Mouse (Mus musculus): Measurements from ENCODE around the gene Tfap4. TPM values are rescaled to one million over a fixed set of nuclear protein-coding genes. Genes with fewer than 3 reads are reported as not detected.

The Tfap4 gene
- polyA plus RNA-seq, 1 experiment = 12.0 TPM

DNA sequence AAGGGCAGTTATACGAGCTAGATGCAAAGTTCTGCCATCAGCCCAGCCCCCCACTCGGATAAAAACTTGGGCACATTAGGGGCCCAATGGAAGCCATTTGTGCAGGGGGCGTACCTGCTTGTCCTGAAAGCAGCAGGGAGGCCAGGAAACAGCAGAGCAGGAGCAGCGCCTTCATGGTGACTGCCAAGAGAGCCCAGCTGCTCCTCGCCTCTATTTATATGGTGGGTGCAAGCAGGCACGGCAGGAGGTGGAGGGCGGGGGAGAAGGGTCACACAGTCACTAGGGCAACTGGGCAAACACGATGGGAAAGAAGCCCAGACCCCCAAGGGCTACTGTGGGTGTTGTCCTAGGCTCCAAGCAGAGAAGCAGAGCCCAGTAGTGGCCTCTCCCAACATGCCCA, 36.8 kb downstream of the Tfap4 start:
- no peak for DNase-seq
- WGBS = 93% methylated on average over 8 of the region's 8 CpGs
- H3K36me3 ChIP-seq (ENCODE audit: control insufficient read depth, insufficient read depth, low read length) = no peaks in the 10 kb centered on the region
- TF ChIP-seq POLR2A (IDR thresholded peaks at IDR 0.05; ENCODE audit: control insufficient read depth, extremely low read depth, insufficient read depth, low read length, poor library complexity) = no peak
- no peak for TF ChIP-seq CTCF (IDR thresholded peaks at IDR 0.05; ENCODE audit: borderline replicate concordance, control insufficient read depth, extremely low read depth, insufficient read depth, low read length, poor library complexity)
- H3K27me3 ChIP-seq (ENCODE audit: control insufficient read depth, insufficient read depth, low read length) = no peaks in the 10 kb centered on the region
- H3K4me1 ChIP-seq (replicated peaks; ENCODE audit: control insufficient read depth, insufficient read depth, low read length) = peaks cover 4% of the 10 kb centered on the region; the same call in 1 of the 2 replicates
- H3K27ac ChIP-seq (ENCODE audit: control insufficient read depth, insufficient read depth, low read length) = no peak overlapping the region
- H3K4me3 ChIP-seq (ENCODE audit: control insufficient read depth, insufficient read depth, low read length) = no peak overlapping the region

DNA sequence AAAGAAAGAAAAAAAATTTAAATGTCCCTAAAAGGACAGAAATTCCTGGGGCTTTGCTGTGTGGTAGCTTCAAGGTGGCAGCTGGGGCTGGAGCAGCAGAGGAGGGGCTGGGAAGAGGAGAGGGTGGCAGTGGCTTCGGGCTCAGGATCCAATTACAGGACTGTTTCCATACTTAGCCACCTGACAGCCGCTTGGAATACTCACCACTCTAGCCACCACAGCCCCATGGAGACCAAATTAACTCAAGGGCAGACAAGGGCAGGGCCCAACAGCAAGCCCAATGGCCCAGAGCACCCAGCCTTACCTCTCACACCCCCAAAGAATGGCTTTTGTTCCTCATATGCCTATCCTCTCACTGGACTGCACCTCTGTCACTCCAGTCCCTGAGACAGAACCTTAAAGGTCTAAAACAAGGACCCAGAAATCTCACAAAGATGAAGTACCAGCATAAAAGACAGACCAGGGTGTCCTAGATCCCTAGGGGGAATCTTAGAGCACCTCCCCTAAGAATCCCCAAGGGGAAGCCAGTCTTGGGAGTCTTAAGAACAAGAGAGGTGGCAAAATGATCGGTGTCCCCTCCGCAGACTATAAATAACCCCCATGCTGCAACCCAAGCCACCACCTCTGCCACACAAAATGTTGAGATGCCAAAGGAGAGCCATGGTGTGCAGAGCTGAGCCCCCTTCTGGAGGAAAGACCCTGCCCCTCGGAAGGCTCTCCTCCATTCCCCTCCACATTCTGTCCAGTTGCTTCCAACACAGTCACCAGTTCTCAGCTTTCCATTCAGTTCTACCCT, 37.7 kb downstream of the Tfap4 start:
- peaks cover 4% of the 10 kb centered on the region; the same call in 1 of the 2 replicates for H3K4me1 ChIP-seq (replicated peaks; ENCODE audit: control insufficient read depth, insufficient read depth, low read length)
- DNase-seq = no peak
- H3K27me3 ChIP-seq (ENCODE audit: control insufficient read depth, insufficient read depth, low read length) = no peaks in the 10 kb centered on the region
- no peaks in the 10 kb centered on the region for H3K36me3 ChIP-seq (ENCODE audit: control insufficient read depth, insufficient read depth, low read length)
- no peak overlapping the region for H3K4me3 ChIP-seq (ENCODE audit: control insufficient read depth, insufficient read depth, low read length)
- no peak overlapping the region for H3K27ac ChIP-seq (ENCODE audit: control insufficient read depth, insufficient read depth, low read length)
- 98% methylated on average over 5 of the region's 5 CpGs for WGBS
- TF ChIP-seq POLR2A (IDR thresholded peaks at IDR 0.05; ENCODE audit: control insufficient read depth, extremely low read depth, insufficient read depth, low read length, poor library complexity) (no peak), CTCF (IDR thresholded peaks at IDR 0.05; ENCODE audit: borderline replicate concordance, control insufficient read depth, extremely low read depth, insufficient read depth, low read length, poor library complexity) (no peak)

DNA sequence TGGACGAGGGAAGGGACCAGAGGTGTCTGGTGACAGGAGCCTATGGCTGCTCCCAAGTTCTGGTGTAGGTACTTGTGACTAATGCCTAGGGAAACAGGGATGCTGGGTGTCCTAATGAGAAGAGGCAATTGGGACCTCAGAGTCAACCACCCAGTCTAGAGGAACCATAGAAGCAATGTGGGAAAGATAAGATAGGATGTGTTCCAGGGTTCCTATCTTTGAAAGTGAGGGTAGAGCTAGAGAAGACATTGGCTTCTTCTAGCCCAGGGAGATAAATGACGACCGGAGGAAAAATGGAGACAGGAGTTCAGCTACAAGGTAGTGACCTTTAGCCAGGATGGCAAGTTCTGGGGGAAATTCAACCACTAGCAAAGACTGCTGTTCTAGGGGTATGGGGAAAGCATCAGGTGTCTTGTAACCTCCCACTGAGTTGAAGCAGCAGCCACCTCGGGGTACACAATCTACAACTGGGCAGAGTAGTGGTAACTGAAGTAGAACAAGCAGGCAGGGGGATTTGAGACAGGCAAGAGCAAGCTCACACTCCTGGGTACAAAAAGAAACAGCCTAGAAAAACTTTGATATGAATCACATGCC, 38.5 kb downstream of the Tfap4 start:
- Histone ChIP-seq H3K27ac (ENCODE audit: control insufficient read depth, insufficient read depth, low read length) (no peak overlapping the region), H3K27me3 (ENCODE audit: control insufficient read depth, insufficient read depth, low read length) (no peaks in the 10 kb centered on the region), H3K4me3 (ENCODE audit: control insufficient read depth, insufficient read depth, low read length) (no peak overlapping the region), H3K36me3 (ENCODE audit: control insufficient read depth, insufficient read depth, low read length) (no peaks in the 10 kb centered on the region), H3K4me1 (replicated peaks; ENCODE audit: control insufficient read depth, insufficient read depth, low read length) (peaks cover 4% of the 10 kb centered on the region; the same call in 1 of the 2 replicates)
- no peak for DNase-seq
- TF ChIP-seq CTCF (IDR thresholded peaks at IDR 0.05; ENCODE audit: borderline replicate concordance, control insufficient read depth, extremely low read depth, insufficient read depth, low read length, poor library complexity) (no peak), POLR2A (IDR thresholded peaks at IDR 0.05; ENCODE audit: control insufficient read depth, extremely low read depth, insufficient read depth, low read length, poor library complexity) (no peak)
- WGBS = 90% methylated on average over 4 of the region's 4 CpGs

DNA sequence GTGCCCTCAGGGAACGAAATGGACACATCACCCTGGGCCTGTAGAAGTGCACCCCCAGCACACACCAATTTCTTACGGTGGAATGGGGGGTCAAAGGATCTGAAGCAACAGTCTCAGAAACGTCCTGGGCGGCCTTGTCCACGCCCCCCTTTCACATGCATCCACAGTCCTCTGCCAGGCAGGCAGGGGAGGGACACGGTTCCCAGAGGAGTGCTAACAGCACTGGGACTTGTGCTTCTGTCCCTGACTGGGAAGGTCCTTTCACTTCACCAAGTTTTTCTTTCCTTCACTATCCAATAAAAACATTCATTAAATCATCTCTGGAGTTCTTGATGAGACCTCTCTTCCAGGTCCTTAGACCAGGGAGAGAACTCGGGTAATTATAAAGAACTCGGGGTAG, 39.0 kb downstream of the Tfap4 start:
- no peak for DNase-seq
- Histone ChIP-seq H3K27me3 (ENCODE audit: control insufficient read depth, insufficient read depth, low read length) (no peaks in the 10 kb centered on the region), H3K36me3 (ENCODE audit: control insufficient read depth, insufficient read depth, low read length) (no peaks in the 10 kb centered on the region), H3K4me3 (ENCODE audit: control insufficient read depth, insufficient read depth, low read length) (no peak overlapping the region), H3K4me1 (replicated peaks; ENCODE audit: control insufficient read depth, insufficient read depth, low read length) (peaks cover 4% of the 10 kb centered on the region; the same call in 1 of the 2 replicates), H3K27ac (ENCODE audit: control insufficient read depth, insufficient read depth, low read length) (no peak overlapping the region)
- TF ChIP-seq CTCF (IDR thresholded peaks at IDR 0.05; ENCODE audit: borderline replicate concordance, control insufficient read depth, extremely low read depth, insufficient read depth, low read length, poor library complexity) (no peak), POLR2A (IDR thresholded peaks at IDR 0.05; ENCODE audit: control insufficient read depth, extremely low read depth, insufficient read depth, low read length, poor library complexity) (no peak)
- 96% methylated on average over 8 of the region's 8 CpGs for WGBS

DNA sequence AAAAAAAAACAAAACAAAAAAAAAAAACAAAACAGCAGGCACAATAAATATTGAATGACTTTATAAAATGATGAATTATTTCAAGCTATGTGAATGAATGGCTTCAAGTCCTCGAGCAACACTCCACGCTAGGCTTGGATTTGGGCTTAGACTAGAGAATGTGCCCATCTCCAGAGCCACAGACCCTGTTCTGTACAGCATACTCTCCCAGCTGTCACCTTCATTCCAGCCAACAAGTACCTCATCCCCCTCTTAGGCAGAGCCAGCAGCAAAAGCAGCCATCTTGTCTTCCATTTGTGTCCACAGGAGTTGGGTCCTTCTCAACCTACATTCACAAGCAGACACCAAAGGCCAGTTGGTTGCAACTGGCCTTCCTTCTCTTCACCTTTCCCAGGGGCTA, 39.8 kb downstream of the Tfap4 start:
- WGBS = 97% methylated on average over 2 of the region's 2 CpGs
- no peak for DNase-seq
- Histone ChIP-seq H3K27ac (ENCODE audit: control insufficient read depth, insufficient read depth, low read length) (no peak overlapping the region), H3K27me3 (ENCODE audit: control insufficient read depth, insufficient read depth, low read length) (no peaks in the 10 kb centered on the region), H3K36me3 (ENCODE audit: control insufficient read depth, insufficient read depth, low read length) (no peaks in the 10 kb centered on the region), H3K4me3 (ENCODE audit: control insufficient read depth, insufficient read depth, low read length) (no peak overlapping the region), H3K4me1 (replicated peaks; ENCODE audit: control insufficient read depth, insufficient read depth, low read length) (peaks cover 4% of the 10 kb centered on the region; the same call in 1 of the 2 replicates)
- no peak for TF ChIP-seq POLR2A (IDR thresholded peaks at IDR 0.05; ENCODE audit: control insufficient read depth, extremely low read depth, insufficient read depth, low read length, poor library complexity)
- TF ChIP-seq CTCF (IDR thresholded peaks at IDR 0.05; ENCODE audit: borderline replicate concordance, control insufficient read depth, extremely low read depth, insufficient read depth, low read length, poor library complexity) = no peak

DNA sequence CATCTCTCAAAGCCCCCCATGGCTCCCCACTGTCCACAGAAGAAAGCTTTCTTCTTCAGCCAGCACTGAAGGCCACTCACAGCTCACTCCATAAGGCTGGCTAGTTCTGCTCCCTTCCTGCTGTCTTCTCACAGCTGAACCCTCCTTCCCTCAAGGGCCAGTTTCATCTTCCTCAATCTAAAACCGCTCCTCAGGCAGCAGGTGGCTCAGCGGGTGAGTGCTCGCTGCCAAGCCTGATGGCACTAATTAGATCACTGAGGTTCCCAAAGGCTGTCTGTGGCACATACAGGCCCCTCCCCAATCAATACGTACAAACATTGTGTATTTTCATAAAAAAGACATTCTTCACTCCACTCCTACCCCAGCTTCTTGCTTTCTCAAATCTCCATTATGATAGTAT, 40.5 kb downstream of the Tfap4 start:
- H3K27me3 ChIP-seq (ENCODE audit: control insufficient read depth, insufficient read depth, low read length) = no peaks in the 10 kb centered on the region
- H3K36me3 ChIP-seq (ENCODE audit: control insufficient read depth, insufficient read depth, low read length) = no peaks in the 10 kb centered on the region
- TF ChIP-seq POLR2A (IDR thresholded peaks at IDR 0.05; ENCODE audit: control insufficient read depth, extremely low read depth, insufficient read depth, low read length, poor library complexity) (no peak), CTCF (IDR thresholded peaks at IDR 0.05; ENCODE audit: borderline replicate concordance, control insufficient read depth, extremely low read depth, insufficient read depth, low read length, poor library complexity) (no peak)
- peaks cover 4% of the 10 kb centered on the region; the same call in 1 of the 2 replicates for H3K4me1 ChIP-seq (replicated peaks; ENCODE audit: control insufficient read depth, insufficient read depth, low read length)
- no peak overlapping the region for H3K4me3 ChIP-seq (ENCODE audit: control insufficient read depth, insufficient read depth, low read length)
- no peak overlapping the region; the same call in 1 of the 2 replicates for H3K27ac ChIP-seq (ENCODE audit: control insufficient read depth, insufficient read depth, low read length)
- no peak for DNase-seq
- 22% methylated on average over 4 of the region's 4 CpGs for WGBS
